Mouse (Mus musculus): ENCODE data around the gene Coq8a. TPM values are rescaled to one million over a fixed set of nuclear protein-coding genes. Genes with fewer than 3 reads are reported as not detected.

Coq8a gene
- polyA plus RNA-seq, 1 experiment from 2014 or later: 3.2 TPM

DNA sequence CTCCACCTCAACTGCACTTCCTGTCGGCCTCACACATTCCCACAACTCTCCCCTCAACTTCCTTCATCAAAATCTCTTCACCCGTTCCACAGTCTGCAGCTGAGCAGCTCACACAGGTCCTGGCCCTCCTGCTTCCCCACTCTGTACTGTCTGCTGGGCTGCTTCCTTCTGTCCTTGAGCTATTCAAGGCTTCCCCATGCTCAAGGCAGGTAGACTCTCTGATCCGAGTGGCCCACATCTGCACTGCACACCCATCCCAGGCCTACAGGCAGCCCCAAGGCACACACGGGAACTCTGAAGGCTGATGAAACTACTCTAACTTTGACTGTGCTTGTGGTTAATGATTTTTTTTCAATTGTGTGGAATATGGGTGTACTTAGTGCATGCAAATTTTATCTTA, 6.5 kb downstream of the Coq8a start:
- Histone ChIP-seq H3K36me3 (replicated peaks; ENCODE audit: control insufficient read depth, insufficient read depth) (no peaks in the 10 kb centered on the region), H3K27me3 (ENCODE audit: control insufficient read depth, insufficient read depth, low read length) (no peaks in the 10 kb centered on the region), H3K9me3 (ENCODE audit: control insufficient read depth, low read length) (no peaks in the 10 kb centered on the region), H3K4me2 (replicated peaks) (no peak overlapping the region), H3K9ac (no peak overlapping the region), H3K27ac (no peak overlapping the region), H3K4me3 (replicated peaks; ENCODE audit: low read length) (no peak overlapping the region), H3K4me1 (replicated peaks; ENCODE audit: control insufficient read depth, insufficient read depth, low read length) (peaks cover 6% of the 10 kb centered on the region; the same call in 1 of the 2 replicates)
- no peak for DNase-seq (ENCODE audit: low spot score)
- 57% methylated on average over 4 of the region's 4 CpGs for WGBS
- ATAC-seq (ENCODE audit: low FRiP score): no peak

DNA sequence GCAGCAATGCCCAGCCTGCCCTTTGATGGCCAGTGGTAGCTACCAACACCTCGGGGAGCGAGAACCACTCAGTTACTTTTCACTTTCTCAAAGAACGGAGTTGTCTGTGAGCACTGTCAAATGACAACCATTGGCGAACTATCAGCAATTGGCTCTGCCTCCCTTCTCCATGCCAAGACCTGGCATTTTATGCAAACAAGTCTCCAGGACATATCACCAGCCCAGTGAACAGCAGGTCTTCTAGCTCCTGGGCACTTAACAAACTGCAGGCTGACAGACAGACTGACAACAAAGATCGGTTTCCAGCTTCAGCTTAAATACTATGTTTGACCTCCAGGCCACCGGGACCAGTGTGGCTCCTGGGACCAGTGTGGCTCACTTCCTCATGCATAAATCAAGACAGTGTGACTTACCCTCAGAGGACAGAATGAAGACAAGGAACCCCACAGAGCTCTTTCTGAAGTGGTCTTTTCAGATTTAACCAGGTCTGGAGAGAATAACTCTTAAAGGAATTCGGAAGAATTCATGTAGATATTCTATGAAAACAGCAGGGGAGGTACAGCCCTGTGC, 7.7 kb downstream of the Coq8a start:
- Histone ChIP-seq H3K27ac (no peak overlapping the region), H3K9me3 (ENCODE audit: control insufficient read depth, low read length) (no peaks in the 10 kb centered on the region), H3K36me3 (replicated peaks; ENCODE audit: control insufficient read depth, insufficient read depth) (no peaks in the 10 kb centered on the region), H3K4me3 (replicated peaks; ENCODE audit: low read length) (no peak overlapping the region), H3K4me1 (replicated peaks; ENCODE audit: control insufficient read depth, insufficient read depth, low read length) (peaks cover 6% of the 10 kb centered on the region; the same call in 1 of the 2 replicates), H3K9ac (no peak overlapping the region), H3K4me2 (replicated peaks) (no peak overlapping the region), H3K27me3 (ENCODE audit: control insufficient read depth, insufficient read depth, low read length) (no peaks in the 10 kb centered on the region)
- ATAC-seq (ENCODE audit: low FRiP score): no peak
- WGBS: 65% methylated on average over 7 of the region's 7 CpGs
- DNase-seq (ENCODE audit: low spot score): no peak

DNA sequence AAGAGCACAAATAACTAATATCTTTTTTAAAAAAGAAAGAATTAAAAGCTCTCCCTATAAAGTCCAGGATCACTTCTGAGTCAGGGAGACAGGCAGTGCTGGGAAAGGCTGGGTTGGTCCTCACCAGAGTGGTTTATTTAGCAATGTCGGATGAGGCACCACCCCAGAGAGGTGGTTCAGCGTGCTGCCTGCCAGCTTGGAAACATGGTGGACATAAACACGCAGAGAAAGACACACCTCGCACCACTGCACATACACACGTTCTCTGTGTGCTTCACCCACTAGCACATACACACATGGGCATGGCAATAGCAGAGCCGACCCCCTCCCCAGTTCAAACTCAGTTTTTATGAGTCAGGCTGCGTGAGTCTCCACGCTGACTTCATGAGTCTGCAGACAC, 8.3 kb downstream of the Coq8a start:
- DNase-seq (ENCODE audit: low spot score): no peak
- H3K27ac ChIP-seq: no peak overlapping the region
- H3K4me2 ChIP-seq (replicated peaks): no peak overlapping the region
- no peak for ATAC-seq (ENCODE audit: low FRiP score)
- no peak overlapping the region for H3K4me3 ChIP-seq (replicated peaks; ENCODE audit: low read length)
- no peak overlapping the region for H3K9ac ChIP-seq
- H3K9me3 ChIP-seq (ENCODE audit: control insufficient read depth, low read length): no peaks in the 10 kb centered on the region
- WGBS: 90% methylated on average over 8 of the region's 8 CpGs
- H3K36me3 ChIP-seq (replicated peaks; ENCODE audit: control insufficient read depth, insufficient read depth): no peaks in the 10 kb centered on the region
- peaks cover 6% of the 10 kb centered on the region; the same call in 1 of the 2 replicates for H3K4me1 ChIP-seq (replicated peaks; ENCODE audit: control insufficient read depth, insufficient read depth, low read length)
- no peaks in the 10 kb centered on the region for H3K27me3 ChIP-seq (ENCODE audit: control insufficient read depth, insufficient read depth, low read length)

DNA sequence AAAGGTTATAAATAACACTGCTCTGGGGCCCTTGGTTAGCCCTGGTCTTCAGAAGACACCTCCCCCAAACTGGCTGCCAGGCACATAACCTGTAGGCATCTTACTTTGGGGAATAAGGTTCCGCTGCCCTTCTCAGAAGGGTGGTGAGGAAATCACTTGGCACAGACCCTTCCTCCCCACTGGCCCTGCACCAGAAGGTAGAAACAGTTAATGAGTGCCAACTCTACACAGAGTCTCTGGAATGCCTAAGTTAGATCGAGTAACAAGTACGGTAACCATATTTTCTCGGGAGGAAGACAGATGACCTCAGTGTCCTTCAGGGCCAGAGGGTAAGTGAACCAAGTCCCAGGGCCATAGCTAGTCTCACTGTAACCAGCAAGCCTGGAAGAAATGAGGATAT, 10.5 kb downstream of the Coq8a start:
- no peaks in the 10 kb centered on the region for H3K36me3 ChIP-seq (replicated peaks; ENCODE audit: control insufficient read depth, insufficient read depth)
- no peak overlapping the region for H3K9ac ChIP-seq
- H3K27ac ChIP-seq: no peak overlapping the region
- H3K9me3 ChIP-seq (ENCODE audit: control insufficient read depth, low read length): no peaks in the 10 kb centered on the region
- ATAC-seq (ENCODE audit: low FRiP score) (no peak), DNase-seq (ENCODE audit: low spot score) (no peak)
- H3K4me3 ChIP-seq (replicated peaks; ENCODE audit: low read length): no peak overlapping the region
- WGBS: 90% methylated on average over 4 of the region's 4 CpGs
- no peaks in the 10 kb centered on the region for H3K4me1 ChIP-seq (replicated peaks; ENCODE audit: control insufficient read depth, insufficient read depth, low read length)
- no peaks in the 10 kb centered on the region for H3K27me3 ChIP-seq (ENCODE audit: control insufficient read depth, insufficient read depth, low read length)
- H3K4me2 ChIP-seq (replicated peaks): no peak overlapping the region

DNA sequence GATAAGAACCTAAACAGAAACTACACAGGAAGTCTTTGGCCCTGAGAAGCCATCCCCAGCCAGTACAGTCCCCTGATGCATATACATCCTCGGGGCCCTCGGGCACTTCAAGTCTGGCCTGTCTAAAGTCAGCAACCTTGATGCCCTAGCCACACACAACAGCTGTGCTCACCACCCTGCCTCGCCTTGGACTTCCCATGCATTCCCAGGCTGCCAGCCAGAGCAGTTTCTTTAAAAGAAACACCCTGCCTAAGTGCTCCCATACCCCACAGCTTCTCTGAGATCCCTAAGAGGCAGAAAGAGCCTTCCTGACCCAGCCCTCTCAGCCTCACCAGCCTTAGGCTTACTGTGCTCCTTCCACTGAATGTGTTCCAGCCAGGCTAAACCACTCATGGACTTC, 13.0 kb downstream of the Coq8a start:
- H3K4me2 ChIP-seq (replicated peaks): no peak overlapping the region
- WGBS: 91% methylated on average over 3 of the region's 3 CpGs
- no peaks in the 10 kb centered on the region for H3K9me3 ChIP-seq (ENCODE audit: control insufficient read depth, low read length)
- DNase-seq (ENCODE audit: low spot score) (no peak), ATAC-seq (ENCODE audit: low FRiP score) (no peak)
- no peak overlapping the region for H3K4me3 ChIP-seq (replicated peaks; ENCODE audit: low read length)
- H3K27ac ChIP-seq: no peak overlapping the region
- H3K4me1 ChIP-seq (replicated peaks; ENCODE audit: control insufficient read depth, insufficient read depth, low read length): no peaks in the 10 kb centered on the region
- no peaks in the 10 kb centered on the region for H3K27me3 ChIP-seq (ENCODE audit: control insufficient read depth, insufficient read depth, low read length)
- H3K9ac ChIP-seq: no peak overlapping the region
- H3K36me3 ChIP-seq (replicated peaks; ENCODE audit: control insufficient read depth, insufficient read depth): no peaks in the 10 kb centered on the region

DNA sequence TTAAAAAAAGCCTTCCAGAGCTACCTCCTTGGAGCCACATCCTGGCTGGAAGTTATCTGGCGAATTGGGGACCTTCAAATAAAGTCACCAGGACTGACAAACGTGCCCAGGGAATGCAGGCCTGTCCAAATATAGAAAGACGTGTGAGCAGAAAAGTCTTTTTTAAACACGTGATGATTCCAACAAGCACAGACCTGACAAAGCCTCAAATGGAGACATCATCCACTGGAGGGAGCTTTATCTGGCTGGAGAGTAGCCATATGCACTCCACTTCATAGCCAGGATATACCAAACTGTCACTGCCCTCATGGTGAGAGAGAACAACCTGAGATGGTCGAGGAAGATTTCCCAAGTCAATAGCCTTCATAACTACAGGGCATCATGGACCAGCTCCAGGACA, 13.5 kb downstream of the Coq8a start:
- H3K4me1 ChIP-seq (replicated peaks; ENCODE audit: control insufficient read depth, insufficient read depth, low read length): no peaks in the 10 kb centered on the region
- no peak overlapping the region for H3K4me3 ChIP-seq (replicated peaks; ENCODE audit: low read length)
- no peak for ATAC-seq (ENCODE audit: low FRiP score)
- H3K27me3 ChIP-seq (ENCODE audit: control insufficient read depth, insufficient read depth, low read length): no peaks in the 10 kb centered on the region
- H3K36me3 ChIP-seq (replicated peaks; ENCODE audit: control insufficient read depth, insufficient read depth): no peaks in the 10 kb centered on the region
- DNase-seq (ENCODE audit: low spot score): no peak
- no peak overlapping the region for H3K4me2 ChIP-seq (replicated peaks)
- H3K9me3 ChIP-seq (ENCODE audit: control insufficient read depth, low read length): no peaks in the 10 kb centered on the region
- no peak overlapping the region for H3K27ac ChIP-seq
- H3K9ac ChIP-seq: no peak overlapping the region
- 70% methylated on average over 5 of the region's 5 CpGs for WGBS

DNA sequence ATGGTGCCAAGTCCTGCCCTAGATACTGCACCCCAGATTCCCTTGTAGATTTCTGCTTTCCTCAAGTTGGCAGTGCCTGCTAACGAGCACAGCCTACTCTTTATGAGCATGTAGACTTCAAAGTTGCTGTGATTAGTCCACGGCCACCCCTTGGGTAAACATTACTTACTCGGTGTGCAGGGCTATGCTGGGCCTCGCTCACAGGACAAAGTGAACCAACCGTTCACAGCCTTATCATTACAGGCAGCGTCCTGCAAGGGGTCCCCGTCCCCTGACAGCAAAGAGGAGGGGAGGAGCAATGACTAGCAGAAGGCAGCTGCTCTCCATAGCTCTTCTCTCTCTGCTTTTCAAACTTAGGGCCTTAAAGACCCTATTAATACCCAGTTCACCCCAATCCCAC, 14.6 kb downstream of the Coq8a start:
- no peak overlapping the region for H3K27ac ChIP-seq
- DNase-seq (ENCODE audit: low spot score) (no peak), ATAC-seq (ENCODE audit: low FRiP score) (no peak)
- no peak overlapping the region for H3K4me3 ChIP-seq (replicated peaks; ENCODE audit: low read length)
- no peaks in the 10 kb centered on the region for H3K27me3 ChIP-seq (ENCODE audit: control insufficient read depth, insufficient read depth, low read length)
- WGBS: 75% methylated on average over 7 of the region's 7 CpGs
- no peaks in the 10 kb centered on the region for H3K9me3 ChIP-seq (ENCODE audit: control insufficient read depth, low read length)
- no peak overlapping the region for H3K9ac ChIP-seq
- H3K4me2 ChIP-seq (replicated peaks): no peak overlapping the region
- no peaks in the 10 kb centered on the region for H3K36me3 ChIP-seq (replicated peaks; ENCODE audit: control insufficient read depth, insufficient read depth)
- H3K4me1 ChIP-seq (replicated peaks; ENCODE audit: control insufficient read depth, insufficient read depth, low read length): no peaks in the 10 kb centered on the region

DNA sequence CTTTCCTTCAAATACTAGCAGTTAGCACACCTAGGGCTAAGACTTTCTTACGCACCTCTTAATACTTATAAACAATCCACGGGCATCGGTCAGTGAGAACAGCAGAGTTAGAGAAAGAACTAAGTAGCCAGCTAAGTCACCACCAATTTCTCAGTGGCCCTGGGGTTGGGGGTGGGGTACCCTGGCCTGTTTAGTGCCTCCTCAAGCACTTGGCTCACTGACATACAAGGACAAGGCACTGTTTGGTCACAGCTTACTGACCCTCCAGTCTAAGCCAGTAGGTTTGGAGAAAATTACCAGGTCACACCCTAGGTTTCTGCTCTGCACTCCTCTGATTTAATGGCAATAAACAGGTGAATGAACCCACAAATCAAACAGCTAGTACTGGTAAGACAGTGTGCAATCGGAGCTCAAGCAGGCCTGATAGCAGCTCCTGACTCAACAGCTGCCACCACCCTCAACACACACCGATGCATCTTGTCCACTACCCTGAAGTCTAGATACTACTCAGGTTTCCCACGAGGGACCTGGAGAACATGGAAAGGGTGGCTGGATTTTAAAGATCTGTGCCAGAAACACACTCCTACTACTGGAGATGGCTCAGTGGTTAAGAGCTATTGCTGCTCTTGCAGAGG, 15.8 kb downstream of the Coq8a start:
- Histone ChIP-seq H3K27me3 (ENCODE audit: control insufficient read depth, insufficient read depth, low read length) (no peaks in the 10 kb centered on the region), H3K9me3 (ENCODE audit: control insufficient read depth, low read length) (no peaks in the 10 kb centered on the region), H3K27ac (no peak overlapping the region), H3K36me3 (replicated peaks; ENCODE audit: control insufficient read depth, insufficient read depth) (no peaks in the 10 kb centered on the region), H3K4me2 (replicated peaks) (no peak overlapping the region), H3K9ac (no peak overlapping the region), H3K4me1 (replicated peaks; ENCODE audit: control insufficient read depth, insufficient read depth, low read length) (no peaks in the 10 kb centered on the region), H3K4me3 (replicated peaks; ENCODE audit: low read length) (no peak overlapping the region)
- ATAC-seq (ENCODE audit: low FRiP score) (no peak), DNase-seq (ENCODE audit: low spot score) (no peak)
- 91% methylated on average over 6 of the region's 6 CpGs for WGBS

DNA sequence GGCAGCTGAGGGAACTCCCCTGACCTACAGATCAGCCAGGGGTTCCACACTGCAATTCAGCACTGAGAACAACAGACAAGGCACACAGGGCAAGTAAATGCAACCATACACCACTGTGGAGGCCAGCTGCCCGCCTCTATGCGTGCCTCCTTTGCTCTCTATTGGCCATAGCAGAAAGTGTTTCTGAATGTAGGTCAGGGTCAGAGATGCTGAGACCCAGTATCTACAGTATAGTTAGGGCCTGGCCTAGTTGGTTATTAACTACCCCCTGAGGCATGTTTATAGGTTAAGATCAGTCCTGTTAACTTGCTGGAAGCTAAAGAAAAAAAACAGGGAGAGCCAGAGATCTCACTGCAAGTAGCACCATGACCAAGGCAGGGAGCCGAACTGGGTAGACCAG, 16.7 kb downstream of the Coq8a start:
- H3K27me3 ChIP-seq (ENCODE audit: control insufficient read depth, insufficient read depth, low read length): no peaks in the 10 kb centered on the region
- WGBS: 79% methylated on average over 3 of the region's 3 CpGs
- DNase-seq (ENCODE audit: low spot score) (no peak), ATAC-seq (ENCODE audit: low FRiP score) (no peak)
- no peak overlapping the region for H3K9ac ChIP-seq
- H3K4me1 ChIP-seq (replicated peaks; ENCODE audit: control insufficient read depth, insufficient read depth, low read length): no peaks in the 10 kb centered on the region
- H3K9me3 ChIP-seq (ENCODE audit: control insufficient read depth, low read length): no peaks in the 10 kb centered on the region
- no peaks in the 10 kb centered on the region for H3K36me3 ChIP-seq (replicated peaks; ENCODE audit: control insufficient read depth, insufficient read depth)
- no peak overlapping the region for H3K27ac ChIP-seq
- no peak overlapping the region for H3K4me3 ChIP-seq (replicated peaks; ENCODE audit: low read length)
- H3K4me2 ChIP-seq (replicated peaks): no peak overlapping the region

DNA sequence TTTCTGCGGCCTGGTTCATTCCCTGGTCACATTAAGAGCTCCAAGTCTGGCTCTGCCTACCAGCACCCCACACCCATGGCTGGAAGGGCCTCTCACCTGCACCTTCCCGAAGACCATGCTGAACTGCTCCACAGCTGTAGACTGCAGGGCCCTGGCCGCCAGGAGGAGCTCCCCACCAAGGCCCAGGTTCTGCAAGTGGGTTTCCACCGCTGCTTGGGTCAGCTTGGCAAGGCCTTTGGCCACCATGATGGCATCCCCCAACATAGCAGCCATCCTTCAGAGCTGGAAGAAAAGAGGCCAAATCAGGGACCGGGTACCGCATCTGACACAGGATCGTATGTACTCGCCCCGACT, 17.5 kb downstream of the Coq8a start:
- no peaks in the 10 kb centered on the region for H3K4me1 ChIP-seq (replicated peaks; ENCODE audit: control insufficient read depth, insufficient read depth, low read length)
- WGBS: 88% methylated on average over 9 of the region's 9 CpGs
- H3K27ac ChIP-seq: no peak overlapping the region
- DNase-seq (ENCODE audit: low spot score): no peak
- no peak for ATAC-seq (ENCODE audit: low FRiP score)
- H3K9me3 ChIP-seq (ENCODE audit: control insufficient read depth, low read length): no peaks in the 10 kb centered on the region
- no peak overlapping the region for H3K4me2 ChIP-seq (replicated peaks)
- no peak overlapping the region for H3K9ac ChIP-seq
- H3K27me3 ChIP-seq (ENCODE audit: control insufficient read depth, insufficient read depth, low read length): no peaks in the 10 kb centered on the region
- no peaks in the 10 kb centered on the region for H3K36me3 ChIP-seq (replicated peaks; ENCODE audit: control insufficient read depth, insufficient read depth)
- H3K4me3 ChIP-seq (replicated peaks; ENCODE audit: low read length): no peak overlapping the region

Data from hindbrain, embryonic 14.5 days (tissue).